Mouse (Mus musculus): ENCODE results near the gene Pxt1.

Pxt1 gene

GRCm38 (mm10) chr17:28947011-28947939 lies 3.6 kb upstream of the Pxt1 start:
- DNase-seq (ENCODE audit: low spot score) = no peak

GRCm38 (mm10) chr17:28944481-28944880 lies 841 bp upstream of the Pxt1 start:
- no peak for DNase-seq (ENCODE audit: low spot score)

- no peak for DNase-seq (ENCODE audit: low spot score)
These were observed 1.5 kb downstream of the Pxt1 start for GRCm38 (mm10) chr17:28942101-28942500.

GRCm38 (mm10) chr17:28940776-28941555 lies 2.7 kb downstream of the Pxt1 start:
- no peak for DNase-seq (ENCODE audit: low spot score)

- no peak for DNase-seq (ENCODE audit: low spot score)
These were observed 6.9 kb downstream of the Pxt1 start for GRCm38 (mm10) chr17:28936622-28937345.

GRCm38 (mm10) chr17:28936133-28936532 lies 7.5 kb downstream of the Pxt1 start:
- no peak for DNase-seq (ENCODE audit: low spot score)

GRCm38 (mm10) chr17:28934120-28934916 lies 9.3 kb downstream of the Pxt1 start:
- DNase-seq (ENCODE audit: low spot score) = no peak

- no peak for DNase-seq (ENCODE audit: low spot score)
These were observed 11.4 kb downstream of the Pxt1 start for GRCm38 (mm10) chr17:28932274-28932673.

GRCm38 (mm10) chr17:28931436-28932211 lies 12.0 kb downstream of the Pxt1 start:
- peak; percentile 34 for DNase-seq (ENCODE audit: low spot score)

GRCm38 (mm10) chr17:28930392-28931074 lies 13.1 kb downstream of the Pxt1 start:
- DNase-seq (ENCODE audit: low spot score) = peak; percentile 96

GRCm38 (mm10) chr17:28929369-28929768 lies 14.3 kb downstream of the Pxt1 start:
- no peak for DNase-seq (ENCODE audit: low spot score)

- no peak for DNase-seq (ENCODE audit: low spot score)
These were observed 15.6 kb downstream of the Pxt1 start for GRCm38 (mm10) chr17:28928004-28928403.

- peak; percentile 54 for DNase-seq (ENCODE audit: low spot score)
These were observed 16.6 kb downstream of the Pxt1 start for GRCm38 (mm10) chr17:28926866-28927635.

GRCm38 (mm10) chr17:28926380-28926779 lies 17.3 kb downstream of the Pxt1 start:
- peak; percentile 76 for DNase-seq (ENCODE audit: low spot score)

GRCm38 (mm10) chr17:28924957-28925595 lies 18.6 kb downstream of the Pxt1 start:
- no peak for DNase-seq (ENCODE audit: low spot score)

- DNase-seq (ENCODE audit: low spot score) = no peak
These were observed 21.5 kb downstream of the Pxt1 start for GRCm38 (mm10) chr17:28922096-28922495.

GRCm38 (mm10) chr17:28921086-28921485 lies 22.6 kb downstream of the Pxt1 start:
- DNase-seq (ENCODE audit: low spot score) = peak; percentile 60

- DNase-seq (ENCODE audit: low spot score) = no peak
These were observed 27.1 kb downstream of the Pxt1 start for GRCm38 (mm10) chr17:28916520-28916919.
